Mouse (Mus musculus) liver, adult 2 months (tissue): ENCODE measurements around the gene Ufd1. TPM values are rescaled to one million over a fixed set of nuclear protein-coding genes. Genes with fewer than 3 reads are reported as not detected.

Experiments used
- DNase-seq: peaks from one replicate; pipeline ENCODE4 v3.0.0-alpha.2; 2011; ENCODE audit warnings: low read depth, low spot score; ENCODE audit errors: extremely low read depth
- H3K27ac ChIP-seq: fragments of 200-500 bp; replicated peaks from 2 replicates; pipeline ENCODE4 v1.5.1; 2012; ENCODE audit warnings: low read depth, mild to moderate bottlenecking, control low read depth, inconsistent platforms, low read length; ENCODE audit not compliant: insufficient read depth
- H3K27me3 ChIP-seq: fragments of 200-500 bp; 2 replicates; pipeline ENCODE4 v1.6.1; 2012; ENCODE audit warnings: mild to moderate bottlenecking, moderate library complexity, low read length, inconsistent platforms; ENCODE audit not compliant: control insufficient read depth, insufficient read depth
- H3K36me3 ChIP-seq: fragments of 200-500 bp; 2 replicates; pipeline ENCODE4 v1.6.1; 2012; ENCODE audit warnings: low read length, inconsistent platforms; ENCODE audit not compliant: control insufficient read depth, insufficient read depth
- H3K4me1 ChIP-seq: fragments of 200-500 bp; 2 replicates; pipeline ENCODE4 v1.6.1; 2011; ENCODE audit warnings: low read length; ENCODE audit not compliant: control insufficient read depth, insufficient read depth
- H3K4me3 ChIP-seq: fragments of 200-500 bp; 2 replicates; pipeline ENCODE4 v1.5.1; 2011; ENCODE audit warnings: low read depth, mild to moderate bottlenecking, control low read depth, low read length, moderate library complexity; ENCODE audit not compliant: insufficient read depth
- H3K79me2 ChIP-seq: fragments of 200-500 bp; 2 replicates; pipeline ENCODE4 v1.6.1; 2012; ENCODE audit warnings: inconsistent platforms, mild to moderate bottlenecking, low read length, moderate library complexity; ENCODE audit not compliant: control insufficient read depth, insufficient read depth
- H3K9ac ChIP-seq: fragments of 200-500 bp; 2 replicates; pipeline ENCODE4 v1.6.1; 2012; ENCODE audit warnings: low read depth, mild to moderate bottlenecking, control low read depth, inconsistent platforms, low read length
- CTCF ChIP-seq: fragments of 200-500 bp; IDR thresholded peaks from 2 replicates; pipeline ENCODE4 v1.5.1; 2011; ENCODE audit warnings: low read depth, low read length, control low read depth
- POLR2A ChIP-seq: fragments of 200-500 bp; IDR thresholded peaks from 2 replicates; pipeline ENCODE4 v1.6.1; 2011; ENCODE audit warnings: low read length, control low read depth; ENCODE audit not compliant: insufficient read depth; ENCODE audit errors: extremely low read depth
- WGBS: fragments of 180-500 bp; shearing (Covaris S2); methylation state at CpG from one replicate; pipeline ENCODE4 v1.1.7; 2018; 5-methylcytosine and 5-hydroxymethylcytosine counted together
- polyA plus RNA-seq: library from polyadenylated mRNA; depleted of rRNA; stranded (reverse); fragments of >200 nt; gene quantifications from 2 replicates; pipeline ENCODE4 v1.2.3, GENCODE M21; 2012; rRNA removed
- total RNA-seq: library from RNA; depleted of rRNA; stranded (reverse); fragments of >200 nt; gene quantifications from 2 replicates; pipeline ENCODE4 v1.2.3, GENCODE M21; 2014; rRNA removed

The Ufd1 gene
- 31.5 and 35.3 TPM in 2 replicates for total RNA-seq
- polyA plus RNA-seq = 15.4 and 20.5 TPM in 2 replicates

- H3K4me3 ChIP-seq = peak within 1 kb of the TSS; percentile 86
- H3K27ac ChIP-seq = peak within 1 kb of the TSS; percentile 72
- WGBS = under 1% methylated on average over 42 of the region's 42 CpGs
- peaks cover 7% of the 10 kb centered on the region for H3K4me1 ChIP-seq
- DNase-seq = peak; percentile 97
- H3K9ac ChIP-seq = peak within 1 kb of the TSS; percentile 95
- peaks cover 8% of the 10 kb centered on the region; the same call in 1 of the 2 replicates for H3K79me2 ChIP-seq
- H3K36me3 ChIP-seq = peaks cover 16% of the 10 kb centered on the region; the same call in 1 of the 2 replicates
- TF ChIP-seq POLR2A = no peak
- no peak for TF ChIP-seq CTCF
- no peaks in the 10 kb centered on the region for H3K27me3 ChIP-seq
Measured at GRCm38 (mm10) chr16:18811468-18812384, at the start of gene Ufd1, which contains the start of gene Cdc45. TSS of gene Ufd1 (plus strand) at chr16:18811779. TSS of gene Cdc45 (minus strand) at chr16:18811987.

GRCm38 (mm10) chr16:18762960-18763359 is 48.6 kb upstream of the Ufd1 start:
- WGBS = 85% methylated on average over 3 of the region's 3 CpGs
- DNase-seq = no peak
- no peaks in the 10 kb centered on the region for H3K79me2 ChIP-seq
- H3K9ac ChIP-seq = no peak overlapping the region
- peaks cover 2% of the 10 kb centered on the region; the same call in 1 of the 2 replicates for H3K4me1 ChIP-seq
- TF ChIP-seq POLR2A (no peak), CTCF (no peak)
- H3K27me3 ChIP-seq = no peaks in the 10 kb centered on the region
- no peak overlapping the region for H3K4me3 ChIP-seq
- H3K36me3 ChIP-seq = no peaks in the 10 kb centered on the region
- H3K27ac ChIP-seq = no peak overlapping the region

- 72% methylated on average over 4 of the region's 4 CpGs for WGBS
- H3K4me1 ChIP-seq = peaks cover 2% of the 10 kb centered on the region; the same call in 1 of the 2 replicates
- TF ChIP-seq CTCF (no peak), POLR2A (no peak)
- H3K79me2 ChIP-seq = no peaks in the 10 kb centered on the region
- H3K27me3 ChIP-seq = no peaks in the 10 kb centered on the region
- no peak overlapping the region for H3K27ac ChIP-seq
- H3K4me3 ChIP-seq = no peak overlapping the region
- no peaks in the 10 kb centered on the region for H3K36me3 ChIP-seq
- H3K9ac ChIP-seq = no peak overlapping the region
- no peak for DNase-seq
Measured at GRCm38 (mm10) chr16:18766390-18766789, 45.2 kb upstream of the Ufd1 start.

- Histone ChIP-seq H3K4me3 (no peak overlapping the region), H3K9ac (no peak overlapping the region), H3K4me1 (peaks cover 2% of the 10 kb centered on the region; the same call in 1 of the 2 replicates), H3K79me2 (no peaks in the 10 kb centered on the region), H3K27ac (no peak overlapping the region), H3K27me3 (no peaks in the 10 kb centered on the region), H3K36me3 (no peaks in the 10 kb centered on the region)
- TF ChIP-seq POLR2A = no peak
- no peak for TF ChIP-seq CTCF
- 91% methylated on average over 1 of the region's 1 CpGs for WGBS
- no peak for DNase-seq
Measured at GRCm38 (mm10) chr16:18769501-18769900, 42.1 kb upstream of the Ufd1 start.

- H3K36me3 ChIP-seq = no peaks in the 10 kb centered on the region
- H3K9ac ChIP-seq = no peak overlapping the region
- H3K79me2 ChIP-seq = no peaks in the 10 kb centered on the region
- peaks cover 4% of the 10 kb centered on the region; the same call in 1 of the 2 replicates for H3K27me3 ChIP-seq
- no peaks in the 10 kb centered on the region for H3K4me1 ChIP-seq
- WGBS = 59% methylated on average over 2 of the region's 2 CpGs
- peak; percentile 7 for DNase-seq
- TF ChIP-seq POLR2A = no peak
- no peak for TF ChIP-seq CTCF
- peak overlapping the region; percentile 41 for H3K27ac ChIP-seq
- no peak overlapping the region for H3K4me3 ChIP-seq
Measured at GRCm38 (mm10) chr16:18773936-18774335, 37.6 kb upstream of the Ufd1 start.
